Mouse (Mus musculus) forebrain, embryonic 10.5 days (tissue): ENCODE data around the gene Carmil1. TPM values are rescaled to one million over a fixed set of nuclear protein-coding genes. Genes with fewer than 3 reads are reported as not detected.
A peak's percentile ranks its signal among the peaks of the same experiment; 100 is the strongest.

Experiments used
- DNase-seq: peaks from one replicate; pipeline ENCODE4 v3.0.0-alpha.2; 2017; ENCODE audit warnings: low spot score; ENCODE audit errors: extremely low spot score
- H3K27ac ChIP-seq: fragments of 300-500 bp; sonication (generic); 2 replicates; pipeline ENCODE4 v1.5.1; 2016; ENCODE audit warnings: mild to moderate bottlenecking
- H3K27me3 ChIP-seq: fragments of 300-500 bp; sonication (generic); 2 replicates; pipeline ENCODE4 v1.6.1; 2016; ENCODE audit warnings: mild to moderate bottlenecking; ENCODE audit not compliant: poor library complexity, severe bottlenecking
- H3K36me3 ChIP-seq: fragments of 300-500 bp; sonication (generic); replicated peaks from 2 replicates; pipeline ENCODE4 v1.6.1; 2016; ENCODE audit warnings: mild to moderate bottlenecking, moderate library complexity
- H3K4me1 ChIP-seq: fragments of 300-500 bp; sonication (generic); 2 replicates; pipeline ENCODE4 v1.6.1; 2016
- H3K4me3 ChIP-seq: fragments of 300-500 bp; sonication (generic); 2 replicates; pipeline ENCODE4 v1.5.1; 2016; ENCODE audit warnings: mild to moderate bottlenecking, moderate library complexity
- H3K9me3 ChIP-seq: fragments of 300-500 bp; sonication (generic); 2 replicates; pipeline ENCODE4 v1.6.1; 2016; ENCODE audit warnings: mild to moderate bottlenecking, moderate library complexity
- WGBS: fragments of 180-500 bp; shearing (Covaris S2); methylation state at CpG from one replicate; pipeline ENCODE4 v1.1.7; 2016; 5-methylcytosine and 5-hydroxymethylcytosine counted together
- polyA plus RNA-seq: library from polyadenylated mRNA; unstranded; fragments of >200 nt; fragmentation: Nextera tagmentation; extraction: Ambion mirVana; gene quantifications from 2 replicates; pipeline ENCODE4 v1.2.1, GENCODE M21; 2016

Carmil1 gene
- polyA plus RNA-seq, 1 experiment from 2014 or later = 20.7 TPM

- no peaks in the 10 kb centered on the region for H3K27me3 ChIP-seq
- 77% methylated on average over 7 of the region's 7 CpGs for WGBS
- peaks cover 24% of the 10 kb centered on the region for H3K4me1 ChIP-seq
- no peaks in the 10 kb centered on the region for H3K9me3 ChIP-seq
- no peak overlapping the region for H3K27ac ChIP-seq
- DNase-seq = no peak
- no peaks in the 10 kb centered on the region for H3K36me3 ChIP-seq
- no peak overlapping the region for H3K4me3 ChIP-seq
These were observed 128.0 kb downstream of the Carmil1 start for GRCm38 (mm10) chr13:24152610-24153009.

- no peaks in the 10 kb centered on the region for H3K36me3 ChIP-seq
- WGBS = 43% methylated on average over 6 of the region's 6 CpGs
- no peak for DNase-seq
- no peaks in the 10 kb centered on the region for H3K9me3 ChIP-seq
- H3K27me3 ChIP-seq = no peaks in the 10 kb centered on the region
- H3K4me1 ChIP-seq = peaks cover 24% of the 10 kb centered on the region
- no peak overlapping the region for H3K4me3 ChIP-seq
- H3K27ac ChIP-seq = no peak overlapping the region
These were observed 129.3 kb downstream of the Carmil1 start for GRCm38 (mm10) chr13:24151335-24151734.

- Histone ChIP-seq H3K4me3 (no peak overlapping the region), H3K27me3 (no peaks in the 10 kb centered on the region), H3K4me1 (peaks cover 14% of the 10 kb centered on the region), H3K36me3 (no peaks in the 10 kb centered on the region), H3K9me3 (no peaks in the 10 kb centered on the region), H3K27ac (no peak overlapping the region)
- WGBS = 88% methylated on average over 1 of the region's 1 CpGs
- no peak for DNase-seq
These were observed 132.0 kb downstream of the Carmil1 start for GRCm38 (mm10) chr13:24148549-24148948.

GRCm38 (mm10) chr13:24147006-24147405 is 133.6 kb downstream of the Carmil1 start:
- H3K36me3 ChIP-seq = no peaks in the 10 kb centered on the region
- H3K9me3 ChIP-seq = no peaks in the 10 kb centered on the region
- peaks cover 10% of the 10 kb centered on the region for H3K4me1 ChIP-seq
- H3K27ac ChIP-seq = no peak overlapping the region
- 86% methylated on average over 3 of the region's 3 CpGs for WGBS
- no peak overlapping the region for H3K4me3 ChIP-seq
- H3K27me3 ChIP-seq = no peaks in the 10 kb centered on the region
- no peak for DNase-seq

- Histone ChIP-seq H3K36me3 (no peaks in the 10 kb centered on the region), H3K27me3 (no peaks in the 10 kb centered on the region), H3K27ac (no peak overlapping the region), H3K4me1 (peaks cover 5% of the 10 kb centered on the region), H3K9me3 (no peaks in the 10 kb centered on the region), H3K4me3 (no peak overlapping the region)
- WGBS = 92% methylated on average over 5 of the region's 5 CpGs
- DNase-seq = no peak
These were observed 134.1 kb downstream of the Carmil1 start for GRCm38 (mm10) chr13:24146541-24146940.

GRCm38 (mm10) chr13:24144858-24145257 is 135.7 kb downstream of the Carmil1 start:
- no peaks in the 10 kb centered on the region for H3K9me3 ChIP-seq
- H3K27ac ChIP-seq = no peak overlapping the region
- H3K4me1 ChIP-seq = no peaks in the 10 kb centered on the region
- no peak overlapping the region for H3K4me3 ChIP-seq
- H3K27me3 ChIP-seq = no peaks in the 10 kb centered on the region
- H3K36me3 ChIP-seq = no peaks in the 10 kb centered on the region
- 63% methylated on average over 4 of the region's 4 CpGs for WGBS
- DNase-seq = no peak

GRCm38 (mm10) chr13:24144141-24144540 is 136.5 kb downstream of the Carmil1 start:
- Histone ChIP-seq H3K9me3 (no peaks in the 10 kb centered on the region), H3K27ac (no peak overlapping the region), H3K4me1 (no peaks in the 10 kb centered on the region), H3K36me3 (no peaks in the 10 kb centered on the region), H3K4me3 (no peak overlapping the region), H3K27me3 (no peaks in the 10 kb centered on the region)
- 69% methylated on average over 2 of the region's 2 CpGs for WGBS
- no peak for DNase-seq

- H3K9me3 ChIP-seq = no peaks in the 10 kb centered on the region
- no peak for DNase-seq
- WGBS = 92% methylated on average over 5 of the region's 5 CpGs
- H3K36me3 ChIP-seq = no peaks in the 10 kb centered on the region; the same call in 1 of the 2 replicates
- no peak overlapping the region for H3K27ac ChIP-seq
- H3K4me3 ChIP-seq = no peak overlapping the region
- peaks cover 32% of the 10 kb centered on the region for H3K4me1 ChIP-seq
- H3K27me3 ChIP-seq = no peaks in the 10 kb centered on the region
These were observed 143.8 kb downstream of the Carmil1 start for GRCm38 (mm10) chr13:24136836-24137235.

- Histone ChIP-seq H3K4me1 (peaks cover 32% of the 10 kb centered on the region), H3K27me3 (no peaks in the 10 kb centered on the region), H3K36me3 (no peaks in the 10 kb centered on the region; the same call in 1 of the 2 replicates), H3K27ac (peak overlapping the region; percentile 21; the same call in 1 of the 2 replicates), H3K4me3 (no peak overlapping the region), H3K9me3 (no peaks in the 10 kb centered on the region)
- no peak for DNase-seq
- 66% methylated on average over 21 of the region's 21 CpGs for WGBS
These were observed 145.0 kb downstream of the Carmil1 start for GRCm38 (mm10) chr13:24135282-24136230.

- Histone ChIP-seq H3K36me3 (no peaks in the 10 kb centered on the region; the same call in 1 of the 2 replicates), H3K9me3 (no peaks in the 10 kb centered on the region)
- WGBS = 92% methylated on average over 3 of the region's 3 CpGs
These were observed 147.7 kb downstream of the Carmil1 start for GRCm38 (mm10) chr13:24132866-24133265.

GRCm38 (mm10) chr13:24131319-24131718 is 149.3 kb downstream of the Carmil1 start:
- 90% methylated on average over 5 of the region's 5 CpGs for WGBS
- peaks cover 16% of the 10 kb centered on the region for H3K4me1 ChIP-seq

More at GRCm38 (mm10) chr13:24132866-24133265, 147.7 kb downstream of the Carmil1 start:
- Histone ChIP-seq H3K4me1 (peaks cover 29% of the 10 kb centered on the region), H3K27me3 (no peaks in the 10 kb centered on the region), H3K27ac (no peak overlapping the region), H3K4me3 (no peak overlapping the region)
- no peak for DNase-seq

GRCm38 (mm10) chr13:24130741-24131140 is 149.9 kb downstream of the Carmil1 start:
- H3K36me3 ChIP-seq = no peaks in the 10 kb centered on the region
- WGBS = 90% methylated on average over 2 of the region's 2 CpGs
- no peak overlapping the region for H3K4me3 ChIP-seq
- DNase-seq = no peak
- no peaks in the 10 kb centered on the region for H3K27me3 ChIP-seq
- H3K4me1 ChIP-seq = peaks cover 11% of the 10 kb centered on the region
- H3K9me3 ChIP-seq = no peaks in the 10 kb centered on the region
- no peak overlapping the region for H3K27ac ChIP-seq

More at GRCm38 (mm10) chr13:24131319-24131718, 149.3 kb downstream of the Carmil1 start:
- Histone ChIP-seq H3K27me3 (no peaks in the 10 kb centered on the region), H3K4me3 (no peak overlapping the region), H3K36me3 (no peaks in the 10 kb centered on the region), H3K9me3 (no peaks in the 10 kb centered on the region), H3K27ac (no peak overlapping the region)
- DNase-seq = no peak

GRCm38 (mm10) chr13:24128731-24129130 is 151.9 kb downstream of the Carmil1 start:
- no peak overlapping the region for H3K4me3 ChIP-seq
- H3K27me3 ChIP-seq = no peaks in the 10 kb centered on the region
- WGBS = 96% methylated on average over 1 of the region's 1 CpGs
- no peaks in the 10 kb centered on the region for H3K4me1 ChIP-seq
- no peaks in the 10 kb centered on the region for H3K36me3 ChIP-seq
- H3K9me3 ChIP-seq = no peaks in the 10 kb centered on the region
- DNase-seq = no peak
- no peak overlapping the region for H3K27ac ChIP-seq
